Mouse (Mus musculus) megakaryocyte, adult 5-6 weeks (primary cell): ENCODE measurements around the gene Pclaf. TPM values are rescaled to one million over a fixed set of nuclear protein-coding genes. Genes with fewer than 3 reads are reported as not detected.

ENCODE experiments used
- ATAC-seq: 2 replicates; pipeline ENCODE4 v1.8.0; 2016; ENCODE audit warnings: mild to moderate bottlenecking, inconsistent platforms; ENCODE audit not compliant: poor library complexity, severe bottlenecking
- total RNA-seq, 2 experiments: library from RNA; stranded (forward) in 1 of 2; stranded (reverse) in 1 of 2; fragments of 153-499, 151-499 nt in 1 of 2; fragments of 221-1000, 200-1000 nt in 1 of 2; gene quantifications; 2 replicates each; pipeline versions ENCODE4 v1.2.3 to v1.2.4; 2015 to 2017

Pclaf gene
- 105 and 130 TPM in 2 replicates for total RNA-seq (2015)
- 295 and 303 TPM in 2 replicates for total RNA-seq (2017)

- peak; percentile 99 for ATAC-seq
These were observed at the start of gene Pclaf for GRCm38 (mm10) chr9:65890143-65890628. TSS of gene Pclaf (plus strand) at chr9:65890237.

DNA sequence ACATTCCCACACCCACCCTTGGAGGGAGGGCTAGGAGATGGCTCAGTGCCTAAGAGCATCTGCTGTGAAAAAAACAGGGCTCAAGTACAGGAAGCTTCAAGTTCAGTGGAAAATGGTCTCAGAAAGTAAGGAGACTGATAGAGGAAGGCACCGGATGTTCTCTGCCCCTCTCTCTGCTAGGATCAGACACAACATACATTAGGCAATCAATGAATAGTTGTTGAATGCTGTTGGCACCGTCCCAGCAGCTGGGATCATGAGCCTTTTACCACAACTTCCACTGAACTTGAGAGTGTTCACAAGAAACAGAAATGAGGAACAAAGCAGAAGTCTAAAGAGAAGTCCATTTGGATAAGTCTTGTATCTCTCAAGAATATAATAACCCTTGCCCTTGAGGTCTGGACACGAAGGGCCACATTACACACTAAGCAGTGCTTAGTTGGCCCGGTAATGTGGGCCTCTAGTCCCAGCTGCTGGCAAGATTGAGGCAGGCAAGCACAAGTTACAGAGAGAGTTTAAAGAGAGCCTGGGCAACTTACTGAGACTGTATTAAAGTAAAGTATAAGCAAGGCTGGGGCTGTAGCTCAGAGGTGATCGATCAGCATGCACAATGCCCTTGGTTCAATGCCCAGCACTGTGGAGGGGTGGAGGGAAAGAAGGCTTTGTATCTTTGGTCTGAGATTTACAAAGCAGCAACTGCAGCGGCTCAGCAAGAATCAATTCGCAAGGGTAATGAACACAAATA lies 45.4 kb upstream of the Pclaf start:
- peak; percentile 62 for ATAC-seq

- ATAC-seq, result no peak
These were observed 41.9 kb upstream of the Pclaf start for GRCm38 (mm10) chr9:65848154-65848553.

- no peak for ATAC-seq
These were observed 39.8 kb upstream of the Pclaf start for GRCm38 (mm10) chr9:65850203-65850602.

DNA sequence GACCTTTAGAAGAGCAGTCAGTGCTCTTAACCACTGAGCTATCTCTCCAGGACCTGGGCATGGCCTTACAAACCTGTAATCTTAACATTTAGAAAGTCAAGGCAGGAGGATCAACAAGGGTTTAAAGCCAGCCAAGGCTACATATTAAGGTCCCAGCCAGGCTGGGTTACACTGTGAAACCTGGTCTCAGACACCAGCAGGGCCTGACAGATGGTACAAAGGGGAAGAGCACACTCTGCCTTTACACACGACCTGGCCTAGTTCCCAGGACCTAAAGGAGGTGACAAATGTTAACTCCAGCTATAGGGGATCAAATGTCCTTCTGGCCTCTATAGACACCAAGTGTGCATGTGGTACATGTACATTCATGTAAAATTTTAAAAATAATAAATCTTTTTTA lies 30.4 kb upstream of the Pclaf start:
- no peak for ATAC-seq

GRCm38 (mm10) chr9:65884564-65885315 lies 5.3 kb upstream of the Pclaf start:
- peak; percentile 100 for ATAC-seq

GRCm38 (mm10) chr9:65891126-65891525 lies 1.1 kb downstream of the Pclaf start:
- no peak for ATAC-seq

GRCm38 (mm10) chr9:65896977-65897376 lies 6.9 kb downstream of the Pclaf start:
- no peak for ATAC-seq

DNA sequence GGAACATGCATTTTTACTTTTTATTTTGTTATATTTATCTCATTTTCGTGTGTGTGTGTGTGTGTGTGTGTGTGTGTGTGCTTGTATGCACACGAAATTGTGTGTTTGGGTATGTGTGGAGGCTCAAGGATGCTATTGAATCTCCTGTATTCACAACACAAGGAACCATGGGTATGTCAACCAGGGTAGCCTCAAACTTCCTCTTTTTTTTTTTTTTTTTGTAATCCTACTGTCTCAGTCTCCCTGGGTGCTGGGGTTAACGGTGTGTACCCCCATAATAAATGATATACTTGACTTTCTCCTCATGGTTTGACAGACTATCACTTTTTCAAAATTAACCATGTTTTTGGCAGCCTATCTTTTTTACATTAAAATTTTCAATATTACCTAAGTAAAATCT lies 12.8 kb downstream of the Pclaf start:
- ATAC-seq, result peak; percentile 51; the same call in 1 of the 2 replicates

- peak; percentile 66 for ATAC-seq
These were observed 13.4 kb downstream of the Pclaf start for GRCm38 (mm10) chr9:65903419-65903818.

GRCm38 (mm10) chr9:65908394-65909300 lies 18.6 kb downstream of the Pclaf start, which contains the start of the genes Trip4 and Csnk1g1:
TSS of gene Trip4 (minus strand) at chr9:65908794.
TSS of gene Csnk1g1 (plus strand) at chr9:65908924.
- ATAC-seq, result peak; percentile 99

GRCm38 (mm10) chr9:65909301-65909801 lies 19.3 kb downstream of the Pclaf start:
- peak; percentile 52 for ATAC-seq

DNA sequence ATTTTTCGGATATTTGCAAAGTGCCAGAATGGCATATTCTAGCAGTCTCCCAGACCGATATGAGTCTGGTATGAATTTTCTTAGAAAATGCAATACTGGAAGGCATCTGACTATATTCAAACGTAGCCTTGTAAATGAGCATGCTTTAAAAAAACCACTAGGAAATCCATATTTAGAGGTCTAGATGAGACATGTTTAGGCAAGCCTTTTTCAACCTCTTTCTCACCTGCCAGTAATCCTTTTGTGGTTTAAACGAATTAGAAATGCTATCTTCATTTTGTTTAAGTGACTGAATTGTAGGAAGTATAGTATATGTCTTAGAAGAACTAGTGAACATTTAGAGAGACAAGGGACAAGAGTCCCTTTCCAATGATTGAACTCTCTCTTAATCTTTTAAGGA lies 19.8 kb downstream of the Pclaf start:
- ATAC-seq, result no peak

DNA sequence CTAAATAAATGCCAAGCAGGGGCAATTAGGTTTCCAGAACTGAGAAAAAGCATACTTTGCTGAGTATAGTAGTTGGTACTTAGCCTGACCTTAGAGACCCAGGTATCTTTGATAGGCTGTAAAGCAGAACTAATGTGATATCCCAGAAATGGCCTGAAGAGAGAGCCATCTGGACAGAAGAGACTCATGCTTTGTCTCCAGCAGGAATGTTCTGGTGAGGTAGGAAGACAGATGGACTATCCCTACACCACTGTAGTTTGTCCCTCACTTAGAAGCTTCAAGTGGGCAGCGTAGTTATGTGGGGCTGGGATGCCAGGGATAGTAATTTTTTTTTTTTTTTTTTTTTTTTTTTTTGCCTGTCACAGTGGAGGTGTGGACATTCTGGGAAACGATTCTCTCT lies 23.9 kb downstream of the Pclaf start:
- no peak for ATAC-seq

- ATAC-seq, result no peak
These were observed 27.0 kb downstream of the Pclaf start for GRCm38 (mm10) chr9:65917015-65917414.

DNA sequence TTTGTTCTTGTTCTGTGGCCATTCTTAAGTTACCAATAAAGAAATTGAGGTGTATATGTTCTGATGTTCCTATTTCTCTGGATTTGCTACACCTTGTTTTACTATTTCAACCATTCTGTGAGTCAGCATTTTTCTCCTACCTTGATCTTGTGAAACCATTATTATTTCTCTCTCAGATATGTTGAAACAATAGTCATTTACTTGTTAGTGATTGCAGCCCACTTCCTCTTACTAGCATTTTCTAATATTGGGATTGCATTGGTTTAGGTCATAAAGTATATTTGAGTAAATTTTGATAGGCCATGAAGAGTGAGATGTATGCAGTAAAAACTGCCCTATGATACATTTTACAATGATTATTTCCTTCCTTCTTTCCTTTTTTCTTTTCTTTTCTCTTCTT lies 38.4 kb downstream of the Pclaf start:
- peak; percentile 60 for ATAC-seq

GRCm38 (mm10) chr9:65929826-65930225 lies 39.8 kb downstream of the Pclaf start:
- ATAC-seq, result no peak

GRCm38 (mm10) chr9:65937566-65937965 lies 47.5 kb downstream of the Pclaf start:
- no peak for ATAC-seq

- ATAC-seq, result no peak
These were observed 61.1 kb downstream of the Pclaf start for GRCm38 (mm10) chr9:65951082-65951587.
